Mouse (Mus musculus) liver, postnatal 0 days (tissue): Measurements from ENCODE around the gene Prune1. TPM values are rescaled to one million over a fixed set of nuclear protein-coding genes. Genes with fewer than 3 reads are reported as not detected.
A peak's percentile ranks its signal among the peaks of the same experiment; 100 is the strongest.

Source experiments
- ATAC-seq: fragments of 200-750 bp; cut with Nextera tagmentation; 2 replicates; pipeline ENCODE4 v1.8.0; 2017; ENCODE audit warnings: mild to moderate bottlenecking, moderate library complexity
- DNase-seq: peaks from one replicate; pipeline ENCODE4 v3.0.0-alpha.2; 2016
- H3K27ac ChIP-seq: fragments of 300-500 bp; sonication (generic); 2 replicates; pipeline ENCODE4 v1.5.1; 2014; ENCODE audit warnings: antibody characterized with exemption, moderate library complexity, mild to moderate bottlenecking, low read depth
- H3K27me3 ChIP-seq: fragments of 300-500 bp; sonication (generic); 2 replicates; pipeline ENCODE4 v1.6.1; 2014; ENCODE audit warnings: low read length, control low read depth, mixed read lengths; ENCODE audit not compliant: insufficient read depth
- H3K36me3 ChIP-seq: fragments of 300-500 bp; sonication (generic); replicated peaks from 2 replicates; pipeline ENCODE4 v1.6.1; 2014; ENCODE audit warnings: mild to moderate bottlenecking, control low read depth, low read length, moderate library complexity, mixed read lengths; ENCODE audit not compliant: insufficient read depth
- H3K4me1 ChIP-seq: fragments of 300-500 bp; sonication (generic); 2 replicates; pipeline ENCODE4 v1.6.1; 2014; ENCODE audit warnings: antibody characterized with exemption, mild to moderate bottlenecking, control low read depth; ENCODE audit not compliant: insufficient read depth
- H3K4me2 ChIP-seq: fragments of 300-500 bp; sonication (generic); 2 replicates; pipeline ENCODE4 v1.6.1; 2014; ENCODE audit warnings: low read depth, mild to moderate bottlenecking, low read length, moderate library complexity, mixed read lengths
- H3K4me3 ChIP-seq: fragments of 300-500 bp; sonication (generic); 2 replicates; pipeline ENCODE4 v1.5.1; 2014; ENCODE audit warnings: low read depth, low read length
- H3K9ac ChIP-seq: fragments of 300-500 bp; sonication (generic); replicated peaks from 2 replicates; pipeline ENCODE4 v1.6.1; 2014; ENCODE audit warnings: mild to moderate bottlenecking, moderate library complexity
- H3K9me3 ChIP-seq: fragments of 300-500 bp; sonication (generic); 2 replicates; pipeline ENCODE4 v1.6.1; 2016; ENCODE audit warnings: mild to moderate bottlenecking, control low read depth, low read length, mixed read lengths
- CTCF ChIP-seq: sonication (generic); IDR thresholded peaks from 2 replicates; pipeline ENCODE4 v1.5.1; 2016; ENCODE audit warnings: antibody characterized with exemption, low read depth
- EP300 ChIP-seq: IDR thresholded peaks from 2 replicates; pipeline ENCODE4 v1.6.1; 2016; ENCODE audit warnings: antibody characterized with exemption, low read depth, mild to moderate bottlenecking
- WGBS: fragments of 180-500 bp; shearing (Covaris S2); extraction: QIAGEN DNeasy Blood & Tissue Kit; methylation state at CpG from one replicate; pipeline ENCODE4 v1.1.7; 2014; ENCODE audit not compliant: insufficient replicate concordance; 5-methylcytosine and 5-hydroxymethylcytosine counted together
- polyA plus RNA-seq: library from polyadenylated mRNA; unstranded; fragments of >200 nt; fragmentation: Nextera tagmentation; extraction: Ambion mirVana; gene quantifications from 2 replicates; pipeline ENCODE4 v1.2.1, GENCODE M21; 2015

The Prune1 gene
- polyA plus RNA-seq, 1 experiment from 2014 or later, result 10.6 TPM

DNA sequence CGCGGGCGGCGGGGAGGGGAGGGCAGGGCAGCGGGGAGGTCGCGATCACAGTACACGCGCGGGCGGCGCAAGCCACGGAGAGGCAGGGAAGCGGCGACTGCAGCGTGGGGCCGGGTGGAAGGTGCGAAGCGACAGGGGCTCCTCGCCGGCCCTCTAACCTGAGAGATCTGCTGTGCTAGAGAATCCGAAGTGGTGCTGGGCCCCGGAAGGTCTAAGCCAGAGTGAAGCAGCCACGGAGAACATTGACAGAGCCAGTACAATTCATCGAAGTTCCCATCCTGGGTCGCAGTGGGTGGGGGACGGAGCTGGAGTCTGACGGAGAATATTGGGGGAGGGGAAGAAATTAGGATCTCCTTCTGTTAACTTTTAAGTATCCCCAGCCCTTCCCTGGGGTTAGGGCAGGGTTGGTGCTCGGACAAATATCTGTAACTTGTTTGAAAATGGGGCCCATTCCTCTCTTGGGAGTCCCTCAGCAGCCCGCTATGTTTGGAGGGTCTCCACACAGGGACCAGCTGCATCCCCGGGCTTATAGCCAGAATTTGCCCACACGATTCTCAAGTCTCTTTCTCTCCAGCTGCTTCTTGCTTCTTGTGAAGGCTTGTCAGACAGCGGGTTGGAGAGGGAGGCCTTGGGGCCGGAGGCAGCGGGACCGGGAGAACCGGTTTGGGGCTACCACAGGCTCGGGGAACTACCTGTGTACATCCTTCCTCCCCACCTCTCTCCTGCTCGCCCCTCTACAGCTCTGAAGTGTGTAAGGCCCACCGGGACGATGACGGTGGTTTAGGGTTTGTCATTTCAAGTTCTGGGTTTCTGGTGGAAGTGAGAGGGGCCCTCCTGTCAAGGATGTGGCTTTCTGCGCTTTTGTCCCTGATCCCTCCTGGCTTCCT is 52.7 kb downstream of the Prune1 start:
- H3K27me3 ChIP-seq, result no peaks in the 10 kb centered on the region
- H3K4me3 ChIP-seq, result peak overlapping the region; percentile 91
- peaks cover 24% of the 10 kb centered on the region for H3K36me3 ChIP-seq
- DNase-seq (peak; percentile 46), ATAC-seq (no peak)
- peaks cover 31% of the 10 kb centered on the region for H3K4me1 ChIP-seq
- no peaks in the 10 kb centered on the region for H3K9me3 ChIP-seq
- H3K9ac ChIP-seq, result peak overlapping the region; percentile 93
- peak overlapping the region; percentile 95 for H3K4me2 ChIP-seq
- WGBS, result under 1% methylated on average over 43 of the region's 43 CpGs
- TF ChIP-seq CTCF, result no peak
- no peak for TF ChIP-seq EP300
- H3K27ac ChIP-seq, result peak overlapping the region; percentile 94

DNA sequence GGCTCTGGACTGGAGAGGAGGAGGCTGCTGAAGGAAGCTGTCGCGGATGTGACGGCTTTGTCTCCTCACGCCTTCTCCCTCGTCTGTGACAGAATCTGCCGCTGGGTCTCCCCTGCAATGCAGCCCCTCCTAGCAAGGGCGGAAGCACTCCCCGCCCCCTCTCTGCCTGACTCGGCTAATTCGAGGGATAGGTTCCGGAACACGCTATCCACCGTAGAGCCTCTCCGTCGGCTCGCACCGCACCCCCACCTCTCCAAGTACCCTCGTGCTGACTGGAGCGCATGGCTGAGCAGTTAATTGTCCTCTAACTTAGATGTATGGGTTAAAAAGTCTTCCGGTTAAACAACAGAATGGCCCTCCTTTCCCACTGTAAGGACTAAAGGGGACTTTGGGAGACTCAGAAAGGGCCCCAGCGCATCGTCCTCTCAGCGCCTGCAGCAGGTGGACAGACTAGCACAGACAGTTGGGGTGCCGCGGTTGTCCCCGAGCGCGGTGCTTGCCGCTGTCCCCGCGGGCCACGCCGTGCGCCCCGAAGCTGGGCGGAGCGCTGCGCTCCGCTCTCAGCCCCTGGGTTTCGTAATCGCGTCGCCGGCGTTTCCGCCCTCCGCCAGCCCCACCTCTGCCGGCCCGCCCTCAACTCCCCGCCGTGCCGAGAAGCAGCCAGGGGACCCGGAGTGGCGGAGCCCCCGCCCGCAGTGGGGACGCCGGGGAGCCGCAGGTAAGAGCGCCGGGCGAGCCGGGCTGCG is 53.6 kb downstream of the Prune1 start, which contains the start of gene Cdc42se1:
Cdc42se1 (plus strand) TSS at position 585 of the 746 bp plus-strand sequence.
- Histone ChIP-seq H3K9ac (peak within 1 kb of the TSS; percentile 93), H3K4me1 (peaks cover 31% of the 10 kb centered on the region), H3K9me3 (no peaks in the 10 kb centered on the region), H3K27me3 (no peaks in the 10 kb centered on the region), H3K27ac (peak within 1 kb of the TSS; percentile 94), H3K36me3 (peaks cover 16% of the 10 kb centered on the region), H3K4me2 (peak within 1 kb of the TSS; percentile 95), H3K4me3 (peak within 1 kb of the TSS; percentile 91)
- under 1% methylated on average over 62 of the region's 64 CpGs for WGBS
- ATAC-seq (peak; percentile 91), DNase-seq (peak; percentile 92)
- TF ChIP-seq EP300, result no peak
- TF ChIP-seq CTCF, result no peak; the same call in 1 of the 2 replicates

DNA sequence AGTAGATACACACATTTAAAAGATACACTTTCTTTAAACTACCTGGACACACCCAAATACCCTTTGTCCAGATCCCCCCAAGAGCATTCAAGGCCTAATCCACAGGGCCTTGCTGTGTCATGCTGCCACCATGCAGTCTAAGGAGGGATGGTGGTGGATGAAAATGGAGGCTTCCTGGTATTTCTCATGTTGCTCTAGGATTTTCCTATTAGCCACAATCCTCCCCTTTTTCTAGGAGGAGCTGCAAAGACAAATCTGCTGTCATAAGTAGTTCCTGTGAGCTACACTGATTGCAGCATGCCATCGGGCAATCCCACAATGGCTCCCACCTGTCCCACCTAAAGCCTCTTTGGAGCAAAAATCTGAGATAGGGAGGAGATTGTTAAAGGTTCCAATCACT is 54.7 kb downstream of the Prune1 start:
- no peak overlapping the region for H3K4me3 ChIP-seq
- no peak for TF ChIP-seq CTCF
- no peak for TF ChIP-seq EP300
- no peaks in the 10 kb centered on the region for H3K27me3 ChIP-seq
- DNase-seq, result no peak
- H3K4me1 ChIP-seq, result peaks cover 27% of the 10 kb centered on the region
- peak overlapping the region; percentile 95 for H3K4me2 ChIP-seq
- no peak for ATAC-seq
- H3K27ac ChIP-seq, result no peak overlapping the region
- peaks cover 5% of the 10 kb centered on the region for H3K36me3 ChIP-seq
- H3K9ac ChIP-seq, result no peak overlapping the region; the same call in 1 of the 2 replicates
- H3K9me3 ChIP-seq, result no peaks in the 10 kb centered on the region
- 29% methylated on average over 1 of the region's 1 CpGs for WGBS

DNA sequence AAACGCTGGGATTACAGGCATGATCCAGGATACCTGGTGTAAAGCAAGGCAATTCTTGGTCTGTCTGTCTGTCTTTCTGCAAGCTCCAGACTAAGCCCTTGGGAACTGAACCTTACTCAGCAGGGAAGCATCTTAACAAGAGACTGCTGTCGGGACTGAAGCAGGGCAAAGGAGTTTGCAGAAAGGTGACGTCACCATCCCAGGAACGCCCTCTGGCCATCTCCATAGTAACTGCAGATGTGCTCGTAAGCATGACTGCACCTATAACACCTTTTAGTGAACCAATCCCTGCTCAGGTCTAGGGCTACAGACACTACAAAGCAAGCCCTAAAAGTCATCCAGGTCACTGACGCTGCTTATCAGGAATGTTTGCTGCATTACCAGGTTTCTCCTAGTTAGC is 57.6 kb downstream of the Prune1 start:
- Histone ChIP-seq H3K27ac (no peak overlapping the region), H3K4me3 (no peak overlapping the region), H3K9ac (no peak overlapping the region), H3K36me3 (0 out of 2 replicates have a peak, but pooled peaks cover 6% of the 10 kb centered on the region), H3K4me1 (peaks cover 3% of the 10 kb centered on the region; the same call in 1 of the 2 replicates), H3K4me2 (no peak overlapping the region), H3K27me3 (no peaks in the 10 kb centered on the region), H3K9me3 (no peaks in the 10 kb centered on the region)
- TF ChIP-seq EP300 (no peak), CTCF (no peak)
- peak; percentile 38 for DNase-seq
- 59% methylated on average over 6 of the region's 6 CpGs for WGBS
- ATAC-seq, result no peak

DNA sequence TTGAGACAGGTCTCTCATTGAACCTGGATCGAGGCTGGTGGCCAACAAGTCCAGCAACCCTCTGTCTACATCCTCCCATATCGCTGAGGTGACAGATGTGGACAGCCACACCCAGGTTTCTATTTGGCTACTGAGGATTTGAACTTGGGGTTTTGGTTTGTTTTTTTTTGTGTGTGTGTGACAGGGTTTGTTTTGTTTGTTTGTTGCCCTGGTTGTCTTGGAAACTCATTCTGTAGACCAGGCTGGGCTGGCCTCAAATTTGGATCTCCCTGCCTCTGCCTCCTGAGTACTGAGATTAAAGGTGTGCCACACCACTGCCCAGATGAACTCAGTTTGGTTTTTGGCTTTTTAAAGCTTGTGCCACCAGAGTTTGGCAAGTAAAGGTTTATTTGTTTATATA is 58.8 kb downstream of the Prune1 start:
- ATAC-seq, result no peak
- H3K27me3 ChIP-seq, result no peaks in the 10 kb centered on the region
- TF ChIP-seq CTCF (no peak), EP300 (no peak)
- H3K4me2 ChIP-seq, result no peak overlapping the region
- no peak overlapping the region for H3K4me3 ChIP-seq
- WGBS, result 84% methylated on average over 2 of the region's 2 CpGs
- no peak overlapping the region for H3K27ac ChIP-seq
- H3K9ac ChIP-seq, result no peak overlapping the region
- no peaks in the 10 kb centered on the region for H3K9me3 ChIP-seq
- DNase-seq, result no peak
- 0 out of 2 replicates have a peak, but pooled peaks cover 6% of the 10 kb centered on the region for H3K36me3 ChIP-seq
- peaks cover 10% of the 10 kb centered on the region for H3K4me1 ChIP-seq

DNA sequence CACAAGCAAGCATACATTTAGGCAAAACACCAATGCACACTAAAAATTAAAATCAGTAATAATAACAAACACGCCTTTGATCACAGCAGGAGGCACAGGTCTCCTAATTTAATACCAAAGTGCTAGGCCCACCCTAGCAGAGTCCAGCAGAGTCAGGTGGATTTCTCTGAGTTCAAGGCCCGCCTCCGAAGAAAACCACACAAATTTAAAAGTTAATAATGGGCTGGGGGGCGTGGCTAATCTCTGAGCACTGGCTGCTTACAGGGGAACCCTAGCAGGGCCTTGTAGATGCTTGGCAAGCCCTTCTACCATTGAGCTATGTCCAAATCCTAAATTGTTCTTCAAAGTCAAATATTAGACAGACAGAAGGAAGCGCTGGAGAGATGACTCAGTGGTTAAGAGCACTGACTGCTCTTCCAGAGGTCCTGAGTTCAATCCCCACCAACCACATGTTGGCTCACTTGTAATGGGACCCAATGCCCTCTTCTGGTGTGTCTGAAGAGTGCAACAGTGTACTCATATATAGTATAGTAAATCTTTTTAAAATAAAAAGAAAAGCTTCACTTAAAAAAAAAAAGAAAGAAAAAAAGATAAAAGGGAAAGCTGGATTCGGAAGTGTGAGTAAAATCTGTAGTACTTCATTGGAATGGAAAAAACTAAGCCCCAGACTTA is 63.3 kb downstream of the Prune1 start:
- peak overlapping the region; percentile 96 for H3K9ac ChIP-seq
- 60% methylated on average over 6 of the region's 6 CpGs for WGBS
- ATAC-seq (no peak), DNase-seq (peak; percentile 38)
- H3K4me1 ChIP-seq, result peaks cover 23% of the 10 kb centered on the region
- peak overlapping the region; percentile 99 for H3K27ac ChIP-seq
- H3K27me3 ChIP-seq, result no peaks in the 10 kb centered on the region
- H3K36me3 ChIP-seq, result peaks cover 21% of the 10 kb centered on the region
- TF ChIP-seq EP300 (no peak), CTCF (no peak)
- H3K4me3 ChIP-seq, result peak overlapping the region; percentile 92
- H3K9me3 ChIP-seq, result no peaks in the 10 kb centered on the region
- peak overlapping the region; percentile 72 for H3K4me2 ChIP-seq
